Mouse (Mus musculus) myocyte (in vitro differentiated cells): ENCODE data around the gene Kcnb1. TPM values are rescaled to one million over a fixed set of nuclear protein-coding genes. Genes with fewer than 3 reads are reported as not detected.

Experiments used
- H3K27me3 ChIP-seq: one replicate; pipeline ENCODE4 v1.6.1; 2011; ENCODE audit not compliant: control insufficient read depth, insufficient read depth, insufficient read length
- H3K36me3 ChIP-seq: one replicate; pipeline ENCODE4 v1.6.1; 2011; ENCODE audit not compliant: control insufficient read depth, insufficient read depth
- H3K4me2 ChIP-seq: one replicate; pipeline ENCODE4 v1.6.1; 2011; ENCODE audit warnings: low read depth, control low read depth
- H3K4me3 ChIP-seq: one replicate; pipeline ENCODE4 v1.5.1; 2011; ENCODE audit warnings: mild to moderate bottlenecking, control low read depth, moderate library complexity
- H3K79me2 ChIP-seq: one replicate; pipeline ENCODE4 v1.6.1; 2011; ENCODE audit not compliant: control insufficient read depth, insufficient read depth
- H3ac ChIP-seq: one replicate; pipeline ENCODE4 v1.6.1; 2011; ENCODE audit not compliant: control insufficient read depth, insufficient read length
- CEBPB ChIP-seq: IDR thresholded peaks from 2 replicates; pipeline ENCODE4 v1.6.1; 2011; ENCODE audit warnings: mild to moderate bottlenecking, moderate library complexity; ENCODE audit not compliant: poor library complexity, insufficient read depth, severe bottlenecking
- E2F4 ChIP-seq: IDR thresholded peaks from one replicate; pipeline ENCODE4 v1.6.1; 2011; ENCODE audit warnings: mild to moderate bottlenecking, control low read depth, moderate library complexity; ENCODE audit not compliant: insufficient read depth
- MAX ChIP-seq: IDR thresholded peaks from one replicate; pipeline ENCODE4 v1.6.1; 2011; ENCODE audit warnings: low read depth, mild to moderate bottlenecking, control low read depth
- MYOD1 ChIP-seq, 3 experiments: IDR thresholded peaks; one replicate each; pipeline ENCODE4 v1.6.1; 2011; ENCODE audit warnings: control low read depth in 2 of 3, low read depth in 2 of 3, mild to moderate bottlenecking in 2 of 3, moderate library complexity in 1 of 3; ENCODE audit not compliant: insufficient read length in 2 of 3, control insufficient read depth in 1 of 3
- MYOG ChIP-seq, 3 experiments: IDR thresholded peaks; one replicate each; pipeline ENCODE4 v1.6.1; 2011; ENCODE audit warnings: control low read depth in 2 of 3, low read depth in 2 of 3, mild to moderate bottlenecking in 2 of 3; ENCODE audit not compliant: insufficient read length in 2 of 3, control insufficient read depth in 1 of 3, insufficient read depth in 1 of 3
- POLR2A ChIP-seq: IDR thresholded peaks from one replicate; pipeline ENCODE4 v1.6.1; 2011; ENCODE audit warnings: low read depth, mild to moderate bottlenecking, control low read depth, moderate library complexity; ENCODE audit not compliant: insufficient read length
- POLR2AphosphoS2 ChIP-seq: IDR thresholded peaks from one replicate; pipeline ENCODE4 v1.6.1; 2011; ENCODE audit warnings: low read depth, control low read depth; ENCODE audit not compliant: insufficient read length
- REST ChIP-seq: IDR thresholded peaks from one replicate; pipeline ENCODE4 v1.6.1; 2011; ENCODE audit warnings: mild to moderate bottlenecking, control low read depth, moderate library complexity; ENCODE audit not compliant: insufficient read depth, insufficient read length
- SRF ChIP-seq: IDR thresholded peaks from one replicate; pipeline ENCODE4 v1.6.1; 2011; ENCODE audit warnings: low read depth; ENCODE audit not compliant: control insufficient read depth, insufficient read length
- TCF12 ChIP-seq: IDR thresholded peaks from one replicate; pipeline ENCODE4 v1.6.1; 2011; ENCODE audit warnings: mild to moderate bottlenecking, control low read depth; ENCODE audit not compliant: poor library complexity, insufficient read depth, severe bottlenecking
- TCF3 ChIP-seq: IDR thresholded peaks from one replicate; pipeline ENCODE4 v1.6.1; 2011; ENCODE audit warnings: low read depth, control low read depth; ENCODE audit not compliant: insufficient read length
- USF1 ChIP-seq: IDR thresholded peaks from one replicate; pipeline ENCODE4 v1.6.1; 2011; ENCODE audit warnings: low read depth, mild to moderate bottlenecking, control low read depth, moderate library complexity
- polyA plus RNA-seq: library from polyadenylated mRNA; unstranded; fragments of >200 nt; fragmentation: generic; extraction: Trizol; gene quantifications from one replicate; pipeline ENCODE4 v1.2.1, GENCODE M21; 2012; ENCODE audit warnings: missing spikeins

The Kcnb1 gene
- polyA plus RNA-seq, 1 experiment: 0.42 TPM

DNA sequence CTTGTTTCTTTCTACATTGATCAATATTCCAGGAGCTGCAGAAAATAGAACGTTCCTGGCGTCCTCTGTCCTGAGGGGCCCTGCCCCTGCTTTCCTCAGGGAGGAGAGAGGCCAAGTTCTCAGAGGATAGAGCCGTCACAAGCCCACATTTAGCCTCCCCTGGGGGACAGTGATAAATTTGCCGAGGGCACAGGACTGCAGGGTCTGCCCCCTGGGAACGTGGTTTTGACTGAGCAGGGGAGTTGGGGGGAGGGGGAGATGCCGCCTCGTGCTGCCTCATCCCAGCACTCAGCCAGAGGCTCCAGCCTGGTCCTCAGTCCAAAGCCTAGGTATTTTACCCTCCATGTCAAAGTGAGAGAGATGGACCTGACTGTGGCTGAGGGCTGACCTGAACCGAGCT, 57.9 kb downstream of the Kcnb1 start:
- Histone ChIP-seq H3K4me2 (no peak overlapping the region), H3K36me3 (no peaks in the 10 kb centered on the region), H3K4me3 (no peak overlapping the region), H3K79me2 (no peaks in the 10 kb centered on the region), H3K27me3 (peaks cover 70% of the 10 kb centered on the region), H3ac (no peak overlapping the region)
- TF ChIP-seq MAX (no peak), MYOG (IDR thresholded peaks at IDR 0.05; ENCODE audit: control insufficient read depth in 1 of 3, insufficient read depth in 1 of 3, insufficient read length in 2 of 3, low read depth in 2 of 3) (no peak)

DNA sequence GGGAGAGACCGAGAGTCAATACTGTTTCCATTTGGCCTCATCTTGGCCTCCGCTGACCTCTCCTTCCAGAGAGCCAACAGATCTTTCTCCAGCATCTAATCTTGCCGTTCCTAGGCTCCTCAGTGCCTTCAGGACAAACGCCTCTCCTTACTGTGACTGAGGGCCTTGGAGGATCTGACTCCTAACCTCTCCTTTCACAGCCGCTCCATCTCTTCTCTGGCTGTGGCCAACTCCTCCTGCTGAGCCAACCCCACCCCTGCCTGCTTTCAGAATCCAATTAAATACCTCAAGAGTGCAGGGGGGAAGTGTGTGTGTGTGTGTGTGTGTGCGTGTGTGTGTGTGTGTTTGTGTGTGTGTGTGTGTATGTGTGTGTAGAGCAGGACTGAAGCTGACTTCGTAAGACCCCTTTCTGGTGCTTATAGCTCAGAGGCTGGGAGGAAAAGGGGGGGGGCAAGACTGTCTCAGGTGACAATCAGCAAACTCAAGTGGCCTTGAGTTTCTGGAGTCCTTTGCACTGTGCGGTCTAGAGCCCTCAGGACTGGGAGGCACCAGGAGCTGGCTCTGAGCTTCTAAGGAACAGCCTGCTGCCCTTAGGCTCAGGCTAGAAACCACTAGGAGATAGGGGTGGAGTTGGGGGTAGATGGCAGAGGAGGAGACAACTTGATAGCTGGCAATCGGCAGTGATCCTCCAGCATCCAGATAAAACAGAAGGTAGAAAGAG, 59.7 kb downstream of the Kcnb1 start:
- Histone ChIP-seq H3K79me2 (no peaks in the 10 kb centered on the region), H3K4me3 (no peak overlapping the region), H3K36me3 (no peaks in the 10 kb centered on the region), H3ac (no peak overlapping the region), H3K4me2 (no peak overlapping the region), H3K27me3 (peaks cover 65% of the 10 kb centered on the region)
- TF ChIP-seq MAX (no peak), MYOG (IDR thresholded peaks at IDR 0.05; ENCODE audit: control insufficient read depth in 1 of 3, insufficient read depth in 1 of 3, insufficient read length in 2 of 3, low read depth in 2 of 3) (no peak), TCF3 (no peak), POLR2A (no peak), TCF12 (no peak), REST (no peak), MYOD1 (IDR thresholded peaks at IDR 0.05; ENCODE audit: control insufficient read depth in 1 of 3, insufficient read length in 2 of 3, low read depth in 2 of 3) (no peak), CEBPB (no peak), USF1 (no peak), SRF (no peak), E2F4 (no peak), POLR2AphosphoS2 (no peak)

DNA sequence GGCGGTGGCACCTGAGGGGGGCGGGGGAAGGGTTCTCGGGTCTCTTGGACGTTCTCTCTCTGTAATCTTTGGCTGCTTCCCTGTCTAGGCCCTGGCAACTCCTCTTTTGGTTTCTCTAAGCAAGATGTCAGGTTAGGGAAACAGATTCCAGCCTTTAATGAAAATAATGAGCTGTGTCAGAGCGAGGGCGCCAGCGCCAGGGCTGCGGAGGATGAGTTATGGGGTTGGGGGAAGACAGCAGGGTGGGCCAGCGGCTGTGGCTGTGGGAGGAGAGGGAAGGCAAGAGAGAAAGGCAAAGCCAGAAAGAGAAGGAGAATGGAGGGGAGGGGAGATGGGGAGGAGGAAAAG, 60.4 kb downstream of the Kcnb1 start:
- Histone ChIP-seq H3ac (no peak overlapping the region), H3K27me3 (peaks cover 65% of the 10 kb centered on the region), H3K36me3 (no peaks in the 10 kb centered on the region), H3K79me2 (no peaks in the 10 kb centered on the region), H3K4me3 (no peak overlapping the region), H3K4me2 (peak overlapping the region; percentile 56)
- TF ChIP-seq MYOD1 (IDR thresholded peaks at IDR 0.05; ENCODE audit: control insufficient read depth in 1 of 3, insufficient read length in 2 of 3, low read depth in 2 of 3) (no peak), CEBPB (no peak), POLR2AphosphoS2 (no peak), MYOG (IDR thresholded peaks at IDR 0.05; ENCODE audit: control insufficient read depth in 1 of 3, insufficient read depth in 1 of 3, insufficient read length in 2 of 3, low read depth in 2 of 3) (no peak), POLR2A (no peak), USF1 (no peak), E2F4 (no peak), SRF (no peak), TCF3 (no peak), REST (no peak), TCF12 (no peak), MAX (no peak)

DNA sequence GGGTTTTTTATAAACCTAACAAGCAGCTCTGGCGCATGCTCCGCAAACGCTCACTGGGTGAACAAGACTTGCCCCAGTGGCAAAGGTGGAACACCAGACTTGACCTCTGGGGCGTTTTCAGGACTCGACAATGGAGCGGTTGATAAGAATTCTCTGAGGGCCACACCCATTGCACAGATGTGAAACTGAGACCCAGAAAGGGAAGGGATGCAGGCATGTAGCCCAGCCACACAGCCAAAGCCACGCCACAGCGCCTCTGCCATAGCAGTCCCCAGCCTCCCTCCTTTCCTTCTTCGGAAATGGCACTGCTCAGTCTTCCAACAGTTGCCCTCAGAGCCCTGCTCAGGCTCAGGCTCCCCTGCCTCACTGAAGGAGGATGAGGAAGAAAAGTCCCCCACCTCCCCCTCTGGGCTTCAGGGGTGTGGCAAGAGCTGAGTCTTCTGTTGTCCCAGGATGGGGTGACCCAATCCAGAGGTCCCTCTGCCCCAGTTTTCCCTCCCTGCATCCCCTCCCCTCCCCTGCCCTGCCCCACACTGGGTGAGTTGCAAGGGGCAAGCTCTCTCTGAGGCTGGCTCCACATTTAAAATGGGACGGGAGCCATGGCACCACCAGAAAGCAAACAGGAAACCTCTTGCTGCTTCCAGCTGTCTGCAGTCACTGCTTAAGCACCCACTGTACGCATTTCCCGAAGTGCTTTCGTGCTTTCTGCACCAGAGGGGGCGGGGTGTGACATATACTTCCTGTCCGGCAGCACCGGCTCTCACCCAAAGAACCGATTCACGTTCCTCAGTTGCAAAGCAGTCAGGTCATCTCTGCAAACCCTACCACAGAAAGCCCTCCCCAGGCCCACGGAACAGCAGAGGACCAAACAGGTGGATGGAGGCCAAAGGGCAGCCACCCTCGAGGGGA, 61.0 kb downstream of the Kcnb1 start:
- Histone ChIP-seq H3K27me3 (peaks cover 63% of the 10 kb centered on the region), H3K4me3 (no peak overlapping the region), H3K79me2 (no peaks in the 10 kb centered on the region), H3ac (no peak overlapping the region), H3K36me3 (no peaks in the 10 kb centered on the region), H3K4me2 (peak overlapping the region; percentile 56)
- TF ChIP-seq TCF3: no peak

DNA sequence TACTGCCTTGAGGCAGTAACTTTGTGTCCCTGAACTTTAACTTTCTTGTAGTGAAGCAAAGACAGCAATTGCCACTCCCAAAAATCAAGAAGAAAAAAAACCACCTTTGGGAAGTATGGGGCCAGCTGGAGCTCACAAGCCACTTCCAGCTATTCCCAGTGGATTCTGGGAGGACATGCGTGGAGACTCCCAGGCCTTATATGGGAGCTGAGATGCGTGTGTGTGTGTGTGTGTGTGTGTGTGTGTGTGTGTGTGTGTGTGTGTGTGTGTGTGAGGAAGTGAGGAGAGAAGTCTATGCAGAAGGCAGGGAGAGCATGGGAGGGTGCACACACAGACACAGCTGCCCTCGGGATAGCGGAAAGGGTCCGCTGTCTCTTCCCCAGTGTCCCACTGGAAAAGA, 62.6 kb downstream of the Kcnb1 start:
- no peak for TF ChIP-seq POLR2AphosphoS2
- no peak for TF ChIP-seq MYOG (IDR thresholded peaks at IDR 0.05; ENCODE audit: control insufficient read depth in 1 of 3, insufficient read depth in 1 of 3, insufficient read length in 2 of 3, low read depth in 2 of 3)
- no peak for TF ChIP-seq TCF3
- TF ChIP-seq SRF: no peak
- TF ChIP-seq POLR2A: no peak
- TF ChIP-seq MAX: no peak
- no peak for TF ChIP-seq TCF12
- TF ChIP-seq REST: no peak
- no peak for TF ChIP-seq USF1
- no peak for TF ChIP-seq E2F4
- no peak for TF ChIP-seq MYOD1 (IDR thresholded peaks at IDR 0.05; ENCODE audit: control insufficient read depth in 1 of 3, insufficient read length in 2 of 3, low read depth in 2 of 3)
- TF ChIP-seq CEBPB: no peak
- peaks cover 50% of the 10 kb centered on the region for H3K27me3 ChIP-seq
- no peaks in the 10 kb centered on the region for H3K36me3 ChIP-seq
- H3K4me2 ChIP-seq: no peak overlapping the region
- no peaks in the 10 kb centered on the region for H3K79me2 ChIP-seq
- H3K4me3 ChIP-seq: no peak overlapping the region
- H3ac ChIP-seq: no peak overlapping the region
